Mouse (Mus musculus): ENCODE measurements around the gene Cd82.

The Cd82 gene

GRCm38 (mm10) chr2:93462760-93463159 lies at the start of gene Cd82:
TSS of gene Cd82 (minus strand) at chr2:93463140.
- DNase-seq (ENCODE audit: extremely low spot score), result no peak

- DNase-seq (ENCODE audit: extremely low spot score), result no peak
Observed at GRCm38 (mm10) chr2:93512130-93512529, 49.2 kb upstream of the Cd82 start.

GRCm38 (mm10) chr2:93510839-93511238 lies 47.9 kb upstream of the Cd82 start:
- DNase-seq (ENCODE audit: extremely low spot score), result no peak

- no peak for DNase-seq (ENCODE audit: extremely low spot score)
Observed at GRCm38 (mm10) chr2:93509777-93510750, 47.1 kb upstream of the Cd82 start.

- DNase-seq (ENCODE audit: extremely low spot score), result no peak
Observed at GRCm38 (mm10) chr2:93505091-93505490, 42.2 kb upstream of the Cd82 start.

GRCm38 (mm10) chr2:93503353-93503752 lies 40.4 kb upstream of the Cd82 start:
- DNase-seq (ENCODE audit: extremely low spot score), result no peak

- DNase-seq (ENCODE audit: extremely low spot score), result peak; percentile 39
Observed at GRCm38 (mm10) chr2:93501303-93501702, 38.4 kb upstream of the Cd82 start.

- no peak for DNase-seq (ENCODE audit: extremely low spot score)
Observed at GRCm38 (mm10) chr2:93497221-93497620, 34.3 kb upstream of the Cd82 start.

GRCm38 (mm10) chr2:93495170-93495569 lies 32.2 kb upstream of the Cd82 start:
- DNase-seq (ENCODE audit: extremely low spot score), result no peak

GRCm38 (mm10) chr2:93493541-93493940 lies 30.6 kb upstream of the Cd82 start:
- DNase-seq (ENCODE audit: extremely low spot score), result no peak

GRCm38 (mm10) chr2:93490516-93490915 lies 27.6 kb upstream of the Cd82 start:
- no peak for DNase-seq (ENCODE audit: extremely low spot score)

- peak; percentile 78 for DNase-seq (ENCODE audit: extremely low spot score)
Observed at GRCm38 (mm10) chr2:93488911-93489587, 26.1 kb upstream of the Cd82 start.

GRCm38 (mm10) chr2:93485459-93485858 lies 22.5 kb upstream of the Cd82 start:
- DNase-seq (ENCODE audit: extremely low spot score), result no peak

- no peak for DNase-seq (ENCODE audit: extremely low spot score)
Observed at GRCm38 (mm10) chr2:93482036-93482644, 19.2 kb upstream of the Cd82 start.

GRCm38 (mm10) chr2:93478744-93479143 lies 15.8 kb upstream of the Cd82 start:
- DNase-seq (ENCODE audit: extremely low spot score), result no peak

GRCm38 (mm10) chr2:93477519-93477918 lies 14.6 kb upstream of the Cd82 start:
- DNase-seq (ENCODE audit: extremely low spot score), result no peak

GRCm38 (mm10) chr2:93476487-93476886 lies 13.5 kb upstream of the Cd82 start:
- DNase-seq (ENCODE audit: extremely low spot score), result no peak

GRCm38 (mm10) chr2:93475040-93475439 lies 12.1 kb upstream of the Cd82 start:
- peak; percentile 89 for DNase-seq (ENCODE audit: extremely low spot score)

GRCm38 (mm10) chr2:93473915-93474314 lies 11.0 kb upstream of the Cd82 start:
- no peak for DNase-seq (ENCODE audit: extremely low spot score)

GRCm38 (mm10) chr2:93470849-93471576 lies 8.1 kb upstream of the Cd82 start:
- DNase-seq (ENCODE audit: extremely low spot score), result peak; percentile 75

GRCm38 (mm10) chr2:93470127-93470526 lies 7.2 kb upstream of the Cd82 start:
- DNase-seq (ENCODE audit: extremely low spot score), result no peak

- peak; percentile 79 for DNase-seq (ENCODE audit: extremely low spot score)
Observed at GRCm38 (mm10) chr2:93469118-93469517, 6.2 kb upstream of the Cd82 start.
